Mouse (Mus musculus) ES-Bruce4 (cell line): ENCODE measurements around the gene Lrmda.

Source experiments
- CTCF ChIP-seq: IDR thresholded peaks from one replicate; pipeline ENCODE4 v1.8.1; 2011; ENCODE audit warnings: low read depth, low read length
- POLR2A ChIP-seq: IDR thresholded peaks from one replicate; pipeline ENCODE4 v1.8.1; 2011; ENCODE audit warnings: low read length; ENCODE audit not compliant: insufficient read depth

DNA sequence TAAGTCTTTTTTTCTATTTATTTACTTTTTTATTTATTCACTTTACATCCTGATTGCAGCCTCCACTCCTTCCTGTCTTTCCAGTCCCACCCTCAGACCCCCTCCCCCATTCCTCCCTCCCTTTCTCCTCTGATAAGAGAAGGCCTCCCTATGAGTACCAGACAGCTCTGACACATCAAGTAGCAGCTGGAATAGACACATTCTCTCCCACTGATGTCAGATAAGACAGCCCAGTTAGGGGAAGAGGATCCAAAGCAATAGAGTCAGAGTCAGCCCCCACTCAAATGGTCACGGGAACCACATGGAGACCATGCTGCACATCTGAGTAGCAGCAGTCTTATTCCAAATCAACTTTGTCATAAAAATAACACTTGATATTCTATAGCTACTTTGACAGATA, 700.5 kb downstream of the Lrmda start:
- TF ChIP-seq POLR2A (no peak), CTCF (no peak)
